8 mouse cellular contexts compared by ENCODE assay signal in genomic region chr17:47611661-47611982, GRCm38 (mm10). TPM values are rescaled to one million over a fixed set of nuclear protein-coding genes. Genes with fewer than 3 reads are reported as not detected.
A peak's percentile ranks its signal among the peaks of the same experiment; 100 is the strongest.
DNase-seq lines count a peak whose midpoint lies in the region; ATAC-seq and TF ChIP-seq lines count a peak whose summit lies in the region.

No protein-coding gene starts in this region.

- no peaks in the 10 kb centered on the region for H3K27me3 ChIP-seq in cerebellum, adult 2 months (ENCODE audit: control insufficient read depth, insufficient read depth, low read length)
- no peaks in the 10 kb centered on the region for H3K27me3 ChIP-seq in thymus, adult 2 months (ENCODE audit: control insufficient read depth, insufficient read depth, low read length)
- H3K27me3 ChIP-seq in liver, embryonic 13.5 days = no peaks in the 10 kb centered on the region
- H3K27me3 ChIP-seq in stomach, postnatal 0 days (ENCODE audit: control insufficient read depth, insufficient read depth, low read length) = no peaks in the 10 kb centered on the region

- no peak for TF ChIP-seq EP300 in stomach, postnatal 0 days (optimal IDR thresholded peaks at IDR 0.05)

- ATAC-seq in liver, embryonic 13.5 days (ENCODE audit: low read depth) = no peak; the same call in 1 of the 2 replicates
- ATAC-seq in stomach, postnatal 0 days (ENCODE audit: low FRiP score, low TSS enrichment) = no peak

- H3K36me3 ChIP-seq in thymus, adult 2 months (ENCODE audit: control insufficient read depth, insufficient read depth, low read length) = no peaks in the 10 kb centered on the region; the same call in 1 of the 2 replicates
- peaks cover 66% of the 10 kb centered on the region for H3K36me3 ChIP-seq in liver, embryonic 13.5 days
- H3K36me3 ChIP-seq in stomach, postnatal 0 days (ENCODE audit: control insufficient read depth, insufficient read depth, low read length) = peaks cover 5% of the 10 kb centered on the region

- peak overlapping the region; percentile 97 for H3K4me3 ChIP-seq in cerebellum, adult 2 months (replicated peaks; ENCODE audit: insufficient read depth, low read depth, low read length)
- peak overlapping the region; percentile 74 for H3K4me3 ChIP-seq in thymus, adult 2 months (ENCODE audit: control insufficient read depth, insufficient read depth, low read length)
- H3K4me3 ChIP-seq in liver, embryonic 13.5 days (replicated peaks) = peak overlapping the region; percentile 85
- peak overlapping the region; percentile 58 for H3K4me3 ChIP-seq in stomach, postnatal 0 days (ENCODE audit: low read depth, low read length)

- no peak overlapping the region; the same call in 1 of the 2 replicates for H3K27ac ChIP-seq in cerebellum, adult 2 months (ENCODE audit: insufficient read depth, low read length)
- no peak overlapping the region; the same call in 1 of the 2 replicates for H3K27ac ChIP-seq in thymus, adult 2 months (ENCODE audit: control insufficient read depth, insufficient read depth, low read length)
- peak overlapping the region; percentile 91 for H3K27ac ChIP-seq in liver, embryonic 13.5 days
- peak overlapping the region; percentile 79 for H3K27ac ChIP-seq in stomach, postnatal 0 days (replicated peaks)

- no peaks in the 10 kb centered on the region for H3K9me3 ChIP-seq in liver, embryonic 13.5 days (replicated peaks)
- H3K9me3 ChIP-seq in stomach, postnatal 0 days (ENCODE audit: control insufficient read depth, low read length) = no peaks in the 10 kb centered on the region

- H3K9ac ChIP-seq in liver, embryonic 13.5 days = peak overlapping the region; percentile 86
- peak overlapping the region; percentile 70 for H3K9ac ChIP-seq in stomach, postnatal 0 days (ENCODE audit: low read length)

- no peak for TF ChIP-seq POLR2A in cerebellum, adult 2 months (IDR thresholded peaks at IDR 0.05; ENCODE audit: borderline replicate concordance, insufficient read depth, low read length)
- TF ChIP-seq POLR2A in thymus, adult 2 months (IDR thresholded peaks at IDR 0.05; ENCODE audit: control insufficient read depth, extremely low read depth, insufficient read depth, low read length, poor library complexity) = no peak

- no peak for DNase-seq in cerebellum, adult 2 months
- DNase-seq in cerebellum, adult 11 months = no peak
- no peak for DNase-seq in thymus, adult 2 months
- no peak for DNase-seq in thymus, adult 18-20 months
- no peak for DNase-seq in liver, embryonic 13.5 days
- DNase-seq in stomach, postnatal 0 days (ENCODE audit: low spot score) = no peak
- no peak for DNase-seq in retina, postnatal 1 day
- no peak for DNase-seq in T-cell, adult 2 months (ENCODE audit: low spot score)

- H3K4me2 ChIP-seq in liver, embryonic 13.5 days = peak overlapping the region; percentile 88
- H3K4me2 ChIP-seq in stomach, postnatal 0 days (replicated peaks; ENCODE audit: low read depth) = peak overlapping the region; percentile 91

- under 1% methylated on average over 13 of the region's 13 CpGs for WGBS in cerebellum, adult 2 months
- WGBS in thymus, adult 2 months = 1% methylated on average over 13 of the region's 13 CpGs
- WGBS in liver, embryonic 13.5 days (ENCODE audit: insufficient replicate concordance) = under 1% methylated on average over 13 of the region's 13 CpGs
- 0% methylated on average over 13 of the region's 13 CpGs for WGBS in stomach, postnatal 0 days

- TF ChIP-seq CTCF in cerebellum, adult 2 months (IDR thresholded peaks at IDR 0.05; ENCODE audit: borderline replicate concordance, insufficient read depth, low read depth, low read length) = no peak
- no peak for TF ChIP-seq CTCF in thymus, adult 2 months (IDR thresholded peaks at IDR 0.05; ENCODE audit: borderline replicate concordance, control insufficient read depth, extremely low read depth, insufficient read depth, low read length, poor library complexity)
- TF ChIP-seq CTCF in stomach, postnatal 0 days (IDR thresholded peaks at IDR 0.05; ENCODE audit: low read depth) = no peak

- 0 out of 2 replicates have a peak, but pooled peaks cover 8% of the 10 kb centered on the region for H3K4me1 ChIP-seq in cerebellum, adult 2 months (ENCODE audit: control insufficient read depth, insufficient read depth, low read length)
- peaks cover 10% of the 10 kb centered on the region for H3K4me1 ChIP-seq in thymus, adult 2 months (replicated peaks; ENCODE audit: control insufficient read depth, insufficient read depth, low read length)
- peaks cover 81% of the 10 kb centered on the region for H3K4me1 ChIP-seq in liver, embryonic 13.5 days (replicated peaks)
- 0 out of 2 replicates have a peak, but pooled peaks cover 4% of the 10 kb centered on the region for H3K4me1 ChIP-seq in stomach, postnatal 0 days (replicated peaks; ENCODE audit: control insufficient read depth, insufficient read depth)

RNA-seq across cellular contexts. Expression of gene Gm20517, which starts 0.2 kb away (rescaled TPM):
- polyA plus RNA-seq in cerebellum, adult 2 months (2012; rRNA removed) = 1.7 and 2.1 TPM in 2 replicates
- 2.8 and 4.5 TPM in 2 replicates for polyA plus RNA-seq in thymus, adult 2 months (2012; rRNA removed)
- 1.8 TPM in 2 replicates for polyA plus RNA-seq in liver, embryonic 13.5 days (2015; fragmentation: Nextera tagmentation; extraction: Ambion mirVana)
- 1.1 and 1.5 TPM in 2 replicates for polyA plus RNA-seq in stomach, postnatal 0 days (2015; fragmentation: Nextera tagmentation; extraction: Ambion mirVana)

RNA-seq across cellular contexts. Expression of gene Med20, which starts 0.2 kb away (rescaled TPM):
- polyA plus RNA-seq in cerebellum, adult 2 months (2012; rRNA removed) = 43.7 and 47.1 TPM in 2 replicates
- polyA plus RNA-seq in thymus, adult 2 months (2012; rRNA removed) = 46.1 and 56.4 TPM in 2 replicates
- 26.0 and 26.1 TPM in 2 replicates for polyA plus RNA-seq in liver, embryonic 13.5 days (2015; fragmentation: Nextera tagmentation; extraction: Ambion mirVana)
- polyA plus RNA-seq in stomach, postnatal 0 days (2015; fragmentation: Nextera tagmentation; extraction: Ambion mirVana) = 23.8 and 25.1 TPM in 2 replicates

RNA-seq across cellular contexts. Expression of gene Bysl, which starts 0.3 kb away (rescaled TPM):
- polyA plus RNA-seq in cerebellum, adult 2 months (2012; rRNA removed) = 13.6 and 14.9 TPM in 2 replicates
- 14.2 and 16.9 TPM in 2 replicates for polyA plus RNA-seq in thymus, adult 2 months (2012; rRNA removed)
- 28.0 and 28.4 TPM in 2 replicates for polyA plus RNA-seq in liver, embryonic 13.5 days (2015; fragmentation: Nextera tagmentation; extraction: Ambion mirVana)
- polyA plus RNA-seq in stomach, postnatal 0 days (2015; fragmentation: Nextera tagmentation; extraction: Ambion mirVana) = 13.4 and 13.6 TPM in 2 replicates

RNA-seq across cellular contexts. Expression of gene Usp49, which starts 18.9 kb away (rescaled TPM):
- 11.1 and 11.2 TPM in 2 replicates for polyA plus RNA-seq in cerebellum, adult 2 months (2012; rRNA removed)
- polyA plus RNA-seq in thymus, adult 2 months (2012; rRNA removed) = 12.5 and 17.2 TPM in 2 replicates
- polyA plus RNA-seq in liver, embryonic 13.5 days (2015; fragmentation: Nextera tagmentation; extraction: Ambion mirVana) = 3.3 and 4.1 TPM in 2 replicates
- 1.9 and 2.1 TPM in 2 replicates for polyA plus RNA-seq in stomach, postnatal 0 days (2015; fragmentation: Nextera tagmentation; extraction: Ambion mirVana)

Comparison
In these comparisons a context has a peak if more than half of its experiments do, and no peak if none do; other contexts are left out.
1. H3K27ac ChIP-seq: peak in liver, embryonic 13.5 days (single experiment) and stomach, postnatal 0 days (single experiment); none in cerebellum, adult 2 months (single experiment) and thymus, adult 2 months (single experiment).
2. Peak in every context shown above with its lines, with median percentiles within 50 percentile points of each other: H3K4me3 ChIP-seq.